In genomic region chr7:76185005-76185658, GRCm38 (mm10) we compare ENCODE assay signal across 12 mouse cellular contexts. TPM values are rescaled to one million over a fixed set of nuclear protein-coding genes. Genes with fewer than 3 reads are reported as not detected.
DNase-seq lines count a peak whose midpoint lies in the region; ATAC-seq lines count a peak whose summit lies in the region.
"Had no signal": no experiment of that assay in that cellular context is flagged by ENCODE, and none has a peak within 500 bp of the region (broad histone marks: within the 10 kb centered on the region; RNA-seq: fewer than 3 reads in every experiment).

No protein-coding gene starts in this region.

- H3K4me2 ChIP-seq in kidney, embryonic 15.5 days, result 0 out of 2 replicates have a peak overlapping the region, but pooled peaks have one; percentile 3
- H3K4me2 ChIP-seq in forebrain, embryonic 11.5 days (ENCODE audit: low read depth, low read length, severe bottlenecking), result peak overlapping the region; percentile 32; the same call in 1 of the 2 replicates
- peak overlapping the region; percentile 26; the same call in 1 of the 2 replicates for H3K4me2 ChIP-seq in neural tube, embryonic 14.5 days (ENCODE audit: low read depth, low read length)
- H3K4me2 ChIP-seq: stomach, embryonic 15.5 days had no signal

- WGBS in kidney, embryonic 15.5 days, result 35% methylated on average over 7 of the region's 7 CpGs
- 31% methylated on average over 7 of the region's 7 CpGs for WGBS in forebrain, embryonic 11.5 days
- 19% methylated on average over 7 of the region's 7 CpGs for WGBS in neural tube, embryonic 14.5 days

- no peak for DNase-seq in kidney, adult 8-10 months
- peak; percentile 60 for DNase-seq in forebrain, embryonic 11.5 days (ENCODE audit: low spot score)
- DNase-seq in layer of hippocampus, postnatal 10 days (ENCODE audit: low spot score in 2 of 2), result peak; percentile 19 to 25
- no peak for DNase-seq in cerebellum, adult 8-10 months
- DNase-seq in cerebellum, adult 9-10 months, result no peak
- DNase-seq: adrenal gland, adult 2 months; kidney, adult 11 months had no signal

- no peaks in the 10 kb centered on the region for H3K36me3 ChIP-seq in kidney, embryonic 15.5 days
- no peaks in the 10 kb centered on the region for H3K36me3 ChIP-seq in forebrain, embryonic 11.5 days (ENCODE audit: control insufficient read depth, insufficient read depth, low read length)
- no peaks in the 10 kb centered on the region for H3K36me3 ChIP-seq in neural tube, embryonic 14.5 days (ENCODE audit: control insufficient read depth, insufficient read depth, low read length)
- H3K36me3 ChIP-seq: stomach, embryonic 15.5 days had no signal

- ATAC-seq in kidney, embryonic 15.5 days (replicated peaks; ENCODE audit: low FRiP score), result no peak
- ATAC-seq in forebrain, embryonic 11.5 days (replicated peaks; ENCODE audit: low FRiP score), result peak; percentile 93
- peak; percentile 96 for ATAC-seq in neural tube, embryonic 14.5 days (ENCODE audit: low read depth)
- no peak for ATAC-seq in monocyte, adult 5-6 weeks (replicated peaks; ENCODE audit: insufficient number of reproducible peaks, low FRiP score, low TSS enrichment, poor library complexity, severe bottlenecking)

- no peaks in the 10 kb centered on the region for H3K9me3 ChIP-seq in kidney, embryonic 15.5 days (replicated peaks)
- no peaks in the 10 kb centered on the region for H3K9me3 ChIP-seq in forebrain, embryonic 11.5 days (ENCODE audit: control insufficient read depth, low read length)
- H3K9me3 ChIP-seq in neural tube, embryonic 14.5 days (ENCODE audit: control insufficient read depth, low read length), result no peaks in the 10 kb centered on the region
- H3K9me3 ChIP-seq: stomach, embryonic 15.5 days had no signal

- 0 out of 2 replicates have a peak, but pooled peaks cover 4% of the 10 kb centered on the region for H3K4me1 ChIP-seq in kidney, embryonic 15.5 days
- peaks cover 6% of the 10 kb centered on the region for H3K4me1 ChIP-seq in forebrain, embryonic 11.5 days (replicated peaks; ENCODE audit: control insufficient read depth, insufficient read depth, low read length)
- H3K4me1 ChIP-seq in neural tube, embryonic 14.5 days (ENCODE audit: control insufficient read depth, insufficient read depth, low read length), result peaks cover 19% of the 10 kb centered on the region; the same call in 1 of the 2 replicates
- H3K4me1 ChIP-seq: stomach, embryonic 15.5 days had no signal

- no peak overlapping the region for H3K27ac ChIP-seq in kidney, embryonic 15.5 days
- H3K27ac ChIP-seq in forebrain, embryonic 11.5 days (ENCODE audit: low read depth, low read length), result no peak overlapping the region
- H3K27ac ChIP-seq in neural tube, embryonic 14.5 days (ENCODE audit: low read depth, low read length), result peak overlapping the region; percentile 82
- H3K27ac ChIP-seq: macrophage; stomach, embryonic 15.5 days had no signal

- no peak overlapping the region for H3K9ac ChIP-seq in kidney, embryonic 15.5 days
- H3K9ac ChIP-seq in forebrain, embryonic 11.5 days (ENCODE audit: low read length), result no peak overlapping the region
- H3K9ac ChIP-seq in neural tube, embryonic 14.5 days (replicated peaks; ENCODE audit: low read depth, low read length), result no peak overlapping the region
- H3K9ac ChIP-seq: stomach, embryonic 15.5 days had no signal

- no peak overlapping the region for H3K4me3 ChIP-seq in kidney, embryonic 15.5 days (replicated peaks)
- H3K4me3 ChIP-seq in forebrain, embryonic 11.5 days (ENCODE audit: low read depth, low read length), result no peak overlapping the region
- H3K4me3 ChIP-seq in neural tube, embryonic 14.5 days (ENCODE audit: low read depth, low read length), result no peak overlapping the region
- H3K4me3 ChIP-seq: stomach, embryonic 15.5 days had no signal

- no peaks in the 10 kb centered on the region for H3K27me3 ChIP-seq in kidney, embryonic 15.5 days
- H3K27me3 ChIP-seq in forebrain, embryonic 11.5 days (ENCODE audit: control insufficient read depth, insufficient read depth, low read length), result no peaks in the 10 kb centered on the region
- H3K27me3 ChIP-seq in neural tube, embryonic 14.5 days (ENCODE audit: control insufficient read depth, insufficient read depth, low read length), result no peaks in the 10 kb centered on the region
- H3K27me3 ChIP-seq: stomach, embryonic 15.5 days had no signal

RNA-seq across cellular contexts. Expression of gene Agbl1, which starts 44.6 kb away (rescaled TPM):
- 0.09 and 0.12 TPM in 2 replicates for polyA plus RNA-seq in kidney, embryonic 15.5 days (2015; fragmentation: Nextera tagmentation; extraction: Ambion mirVana)
- polyA plus RNA-seq in forebrain, embryonic 11.5 days (2014; fragmentation: Nextera tagmentation; extraction: Ambion mirVana), result 0.07 TPM in 1 of 2 replicates, not detected in the other
- total RNA-seq in layer of hippocampus, postnatal 10 days (2021), result under 1 TPM; 0.37 to 0.40 TPM
- polyA plus RNA-seq in neural tube, embryonic 14.5 days (2014; fragmentation: Nextera tagmentation; extraction: Ambion mirVana), result 0.15 and 0.29 TPM in 2 replicates
- total RNA-seq in monocyte, adult 5-6 weeks (2017), result 0.10 to 0.19 TPM in 2 of 3 replicates, not detected in the other
- total RNA-seq: adrenal gland, adult 2 months had no signal
- polyA plus RNA-seq: adrenal gland, adult 2 months; macrophage; stomach, embryonic 15.5 days had no signal

Comparison
In these comparisons a context has a peak if more than half of its experiments do, and no peak if none do; other contexts are left out.
1. ATAC-seq: peak in forebrain, embryonic 11.5 days (single experiment) and neural tube, embryonic 14.5 days (single experiment); none in kidney, embryonic 15.5 days (single experiment) and monocyte, adult 5-6 weeks (single experiment).
2. DNase-seq: peak in forebrain, embryonic 11.5 days (single experiment) and layer of hippocampus, postnatal 10 days (2 of 2); none in kidney, adult 8-10 months (0 of 2), cerebellum, adult 8-10 months (single experiment) and cerebellum, adult 9-10 months (single experiment).
3. Peak in every context shown above with its lines, with median percentiles within 50 percentile points of each other: H3K4me2 ChIP-seq.